Mouse (Mus musculus) kidney, adult 2 months (tissue): ENCODE measurements at regions not wholly inside any gene's neighbourhood (a gene's known extent, or its start where the extent isn't known, plus 50 kb on each side); places are given as distances from the start of the nearest gene placed in this dataset.

ENCODE experiments used
- DNase-seq: peaks from one replicate; pipeline ENCODE4 v3.0.0; 2021
- H3K27ac ChIP-seq: fragments of 200-500 bp; 2 replicates; pipeline ENCODE4 v1.5.1; 2012; ENCODE audit warnings: low read depth, low read length, control low read depth, inconsistent platforms; ENCODE audit not compliant: insufficient read depth
- H3K27me3 ChIP-seq: fragments of 200-500 bp; replicated peaks from 2 replicates; pipeline ENCODE4 v1.6.1; 2012; ENCODE audit warnings: mild to moderate bottlenecking, moderate library complexity, low read length, inconsistent platforms; ENCODE audit not compliant: control insufficient read depth, insufficient read depth
- H3K36me3 ChIP-seq: fragments of 200-500 bp; 2 replicates; pipeline ENCODE4 v1.6.1; 2012; ENCODE audit warnings: mild to moderate bottlenecking, moderate library complexity, low read length, inconsistent platforms; ENCODE audit not compliant: control insufficient read depth, insufficient read depth
- H3K4me1 ChIP-seq: fragments of 200-500 bp; 2 replicates; pipeline ENCODE4 v1.6.1; 2011; ENCODE audit warnings: low read length; ENCODE audit not compliant: control insufficient read depth, insufficient read depth
- H3K4me3 ChIP-seq: fragments of 200-500 bp; 2 replicates; pipeline ENCODE4 v1.5.1; 2011; ENCODE audit warnings: mild to moderate bottlenecking, low read depth, low read length, control low read depth; ENCODE audit not compliant: insufficient read depth
- CTCF ChIP-seq: fragments of 200-500 bp; conservative IDR thresholded peaks from 2 replicates; pipeline ENCODE4 v1.5.1; 2011; ENCODE audit warnings: low read depth, mild to moderate bottlenecking, control low read depth, low read length, moderate library complexity, mixed read lengths; ENCODE audit not compliant: insufficient read depth, insufficient read length
- POLR2A ChIP-seq: fragments of 200-500 bp; IDR thresholded peaks from one replicate; pipeline ENCODE4 v1.6.1; 2011; ENCODE audit warnings: low read depth, low read length, control low read depth
- WGBS: fragments of 180-500 bp; shearing (Covaris S2); methylation state at CpG from one replicate; pipeline ENCODE4 v1.1.7; 2018; 5-methylcytosine and 5-hydroxymethylcytosine counted together

DNA sequence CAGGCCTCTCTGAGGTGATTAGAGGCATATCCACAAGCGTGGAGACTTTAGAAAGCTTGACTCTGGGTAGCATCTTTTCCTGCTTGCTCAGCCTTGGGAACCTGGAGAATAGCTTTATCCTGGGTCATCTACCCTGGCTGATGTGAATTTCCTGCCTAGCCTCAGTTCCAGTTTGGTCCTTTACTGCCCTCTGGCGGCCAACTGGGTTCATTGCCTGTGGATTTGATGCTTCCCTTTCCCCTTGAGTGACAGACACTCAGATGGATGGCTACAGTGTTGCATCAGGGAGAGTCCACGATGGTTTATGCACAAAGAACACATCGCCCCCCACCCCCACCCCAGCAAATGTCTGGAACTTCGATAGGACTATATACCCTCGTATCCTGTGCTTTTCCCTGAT is 364.1 kb upstream of the Trpc7 start:
- H3K4me3 ChIP-seq: no peak overlapping the region
- 6% methylated on average over 6 of the region's 6 CpGs for WGBS
- TF ChIP-seq POLR2A (no peak), CTCF (peak; percentile 95)
- no peaks in the 10 kb centered on the region for H3K27me3 ChIP-seq
- DNase-seq: peak; percentile 68
- H3K36me3 ChIP-seq: no peaks in the 10 kb centered on the region
- H3K4me1 ChIP-seq: no peaks in the 10 kb centered on the region
- no peak overlapping the region for H3K27ac ChIP-seq

DNA sequence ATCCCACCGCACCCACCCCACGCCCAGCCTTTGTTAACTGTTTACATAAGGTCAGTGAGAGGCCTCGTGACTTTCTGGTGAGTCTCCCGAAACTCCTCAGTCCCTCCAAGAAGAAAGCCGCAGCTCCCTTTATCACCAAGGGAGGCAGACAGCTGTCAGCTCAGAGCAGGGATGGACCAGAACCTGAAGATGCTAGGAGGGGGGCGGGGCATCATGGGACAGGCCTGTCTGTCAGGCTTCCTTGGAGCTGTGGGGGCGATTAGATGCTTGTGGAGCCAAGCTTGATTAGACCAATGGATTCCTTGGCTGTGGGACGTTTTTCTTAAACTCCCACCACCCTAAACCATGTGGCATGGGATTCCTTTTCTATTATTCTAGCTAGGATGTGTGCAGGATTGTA is 363.7 kb upstream of the Trpc7 start:
- no peaks in the 10 kb centered on the region for H3K27me3 ChIP-seq
- no peak overlapping the region for H3K27ac ChIP-seq
- DNase-seq: no peak
- H3K4me1 ChIP-seq: no peaks in the 10 kb centered on the region
- 75% methylated on average over 8 of the region's 8 CpGs for WGBS
- TF ChIP-seq CTCF (no peak), POLR2A (no peak)
- H3K4me3 ChIP-seq: no peak overlapping the region
- H3K36me3 ChIP-seq: no peaks in the 10 kb centered on the region

DNA sequence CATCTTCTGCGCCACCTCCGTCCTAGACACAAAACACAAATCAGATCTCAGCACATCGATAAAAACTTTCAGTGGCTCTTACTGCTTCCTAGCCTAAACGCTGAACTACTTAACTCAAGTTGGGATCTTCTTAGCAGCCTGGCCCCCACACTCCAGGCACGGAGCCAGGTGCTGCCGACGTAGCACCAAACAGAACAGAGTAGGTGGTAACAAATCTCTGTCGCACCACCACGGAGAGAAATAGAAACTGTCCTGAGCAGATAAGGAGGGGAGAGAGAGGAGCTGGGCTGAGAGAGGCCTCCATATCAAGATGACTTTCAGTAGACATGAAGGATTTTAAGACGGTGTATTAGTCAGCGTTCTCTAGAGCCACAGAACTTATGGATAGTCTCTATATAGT is 360.1 kb upstream of the Trpc7 start:
- 92% methylated on average over 11 of the region's 11 CpGs for WGBS
- H3K27me3 ChIP-seq: no peaks in the 10 kb centered on the region
- DNase-seq: no peak

DNA sequence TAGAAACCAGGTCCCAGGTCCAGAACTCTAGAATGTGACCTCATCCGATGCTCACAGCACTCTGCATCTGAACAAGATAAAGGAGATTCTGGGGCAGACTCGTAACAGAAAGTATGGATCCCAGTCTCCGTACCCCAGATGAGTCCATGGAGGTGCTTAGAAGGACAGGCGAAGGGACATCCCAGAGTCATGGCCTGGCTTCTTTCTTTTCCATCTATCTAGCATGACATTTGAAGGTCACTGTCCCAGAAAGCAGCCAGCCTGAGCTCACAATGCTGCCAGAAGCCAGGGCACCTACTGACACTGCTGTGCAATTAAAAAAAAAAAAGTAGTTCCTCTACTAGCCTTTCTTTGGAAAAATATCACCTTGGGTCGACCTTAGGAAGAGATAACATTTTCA is 354.1 kb upstream of the Trpc7 start:
- TF ChIP-seq POLR2A (no peak), CTCF (no peak)
- DNase-seq: no peak
- H3K27me3 ChIP-seq: no peaks in the 10 kb centered on the region
- H3K4me1 ChIP-seq: no peaks in the 10 kb centered on the region
- no peaks in the 10 kb centered on the region for H3K36me3 ChIP-seq
- no peak overlapping the region for H3K4me3 ChIP-seq
- WGBS: 85% methylated on average over 5 of the region's 5 CpGs
- no peak overlapping the region for H3K27ac ChIP-seq

More for the DNA sequence above, 360.1 kb upstream of the Trpc7 start:
- H3K27ac ChIP-seq: no peak overlapping the region
- TF ChIP-seq POLR2A (no peak), CTCF (no peak)
- H3K36me3 ChIP-seq: no peaks in the 10 kb centered on the region
- no peak overlapping the region for H3K4me3 ChIP-seq
- H3K4me1 ChIP-seq: no peaks in the 10 kb centered on the region

DNA sequence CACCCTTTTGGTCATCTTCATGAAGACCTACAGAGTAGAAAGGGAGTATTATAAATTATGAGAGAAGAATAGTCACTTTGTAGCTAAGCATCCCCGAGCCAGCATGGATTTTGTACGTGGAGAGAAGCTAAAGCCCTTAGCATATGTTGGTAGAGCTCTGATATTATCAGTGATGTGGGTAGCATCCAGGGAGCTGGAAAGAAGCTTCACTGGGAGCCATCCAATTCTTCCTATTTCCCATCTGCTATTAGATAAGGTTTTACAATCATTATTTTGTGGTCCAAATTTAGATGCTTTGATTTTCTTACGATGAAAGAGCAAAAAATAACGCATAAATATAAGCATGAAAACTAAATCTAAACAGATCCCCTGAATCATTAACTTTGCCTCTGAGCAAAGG is 353.6 kb upstream of the Trpc7 start:
- Histone ChIP-seq H3K36me3 (no peaks in the 10 kb centered on the region), H3K27me3 (no peaks in the 10 kb centered on the region), H3K4me1 (no peaks in the 10 kb centered on the region), H3K27ac (no peak overlapping the region), H3K4me3 (no peak overlapping the region)
- TF ChIP-seq POLR2A (no peak), CTCF (no peak)
- 85% methylated on average over 4 of the region's 4 CpGs for WGBS
- DNase-seq: no peak

DNA sequence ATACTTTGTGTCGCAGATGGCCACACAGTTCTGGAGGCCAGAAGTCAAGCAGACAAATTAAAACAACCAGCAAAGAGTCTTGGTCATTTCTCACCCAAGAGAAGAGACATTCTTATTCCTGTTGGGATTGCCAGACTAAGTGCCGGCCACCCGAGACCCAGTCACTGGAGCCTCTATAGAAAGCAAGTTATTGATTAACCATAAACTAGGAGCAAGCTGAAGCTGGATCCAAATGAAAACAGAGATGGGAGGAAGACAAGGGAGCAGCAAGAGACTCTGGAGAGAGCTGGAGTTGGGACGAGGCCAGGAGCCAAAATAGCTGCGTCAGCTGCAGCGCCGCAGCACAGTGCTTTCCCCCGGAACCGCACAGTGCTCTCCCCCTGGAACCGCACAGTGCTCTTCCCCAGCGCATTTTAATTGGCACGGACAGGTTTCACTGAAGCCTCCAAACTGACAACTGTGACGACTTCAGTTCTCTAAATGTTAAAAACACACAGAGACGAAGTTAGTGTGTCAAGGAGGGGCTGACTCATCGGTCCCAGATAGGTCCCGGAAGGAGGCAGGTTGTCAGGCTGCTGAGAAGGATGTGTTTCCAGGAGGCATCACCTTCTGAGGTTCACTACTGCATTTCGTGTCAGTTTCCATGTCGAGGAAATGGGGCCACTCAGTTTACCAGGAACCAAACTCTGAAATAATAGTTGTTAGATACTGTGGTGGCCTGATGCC is 350.6 kb upstream of the Trpc7 start:
- no peak for TF ChIP-seq POLR2A
- TF ChIP-seq CTCF: no peak
- H3K4me1 ChIP-seq: no peaks in the 10 kb centered on the region
- peak; percentile 41 for DNase-seq
- WGBS: 27% methylated on average over 18 of the region's 18 CpGs
- H3K27ac ChIP-seq: no peak overlapping the region
- no peaks in the 10 kb centered on the region for H3K36me3 ChIP-seq
- no peak overlapping the region for H3K4me3 ChIP-seq
- no peaks in the 10 kb centered on the region for H3K27me3 ChIP-seq

DNA sequence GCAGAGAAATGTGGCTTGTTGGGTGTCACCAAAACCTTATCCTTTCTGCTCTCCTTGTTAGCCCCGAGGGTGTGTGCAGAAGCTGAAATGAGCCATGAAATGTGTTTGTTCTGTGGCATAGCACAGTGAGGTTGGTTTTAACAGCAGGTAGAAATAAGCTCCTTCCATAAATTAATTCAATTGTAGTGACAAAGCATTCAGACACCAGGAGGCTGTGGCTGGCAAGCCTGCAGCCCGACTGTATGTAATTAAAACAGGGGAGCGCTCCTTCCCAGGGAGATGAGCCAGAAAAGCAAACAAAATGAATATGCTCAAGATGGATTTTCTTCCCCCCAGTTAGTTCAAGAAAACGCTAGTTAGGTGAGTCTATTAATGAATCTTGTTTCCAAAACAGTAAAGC is 341.1 kb upstream of the Trpc7 start:
- no peaks in the 10 kb centered on the region for H3K4me1 ChIP-seq
- no peaks in the 10 kb centered on the region for H3K27me3 ChIP-seq
- H3K27ac ChIP-seq: no peak overlapping the region
- DNase-seq: no peak
- no peaks in the 10 kb centered on the region for H3K36me3 ChIP-seq
- TF ChIP-seq POLR2A (no peak), CTCF (no peak)
- WGBS: 22% methylated on average over 4 of the region's 4 CpGs
- no peak overlapping the region for H3K4me3 ChIP-seq

DNA sequence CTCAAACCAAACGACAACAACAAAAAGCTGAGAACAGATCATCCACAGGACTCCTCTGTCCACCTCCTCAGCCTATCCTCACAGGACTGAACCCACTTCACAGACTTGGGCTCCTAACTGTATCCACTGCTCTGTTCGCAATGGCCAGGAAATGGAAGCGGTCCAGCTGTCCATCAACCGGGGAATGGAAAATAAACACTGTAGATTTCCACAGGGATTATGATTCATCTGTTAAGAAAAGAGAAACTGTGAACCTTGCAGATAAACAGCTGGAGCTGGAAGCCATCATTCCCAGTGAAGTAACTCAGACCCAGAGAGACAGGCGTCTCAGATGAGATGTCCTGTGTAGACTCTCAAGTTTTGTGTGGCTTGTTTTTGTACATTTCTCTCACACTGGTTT is 340.4 kb upstream of the Trpc7 start:
- WGBS: 67% methylated on average over 5 of the region's 5 CpGs
- TF ChIP-seq CTCF (no peak), POLR2A (no peak)
- no peak for DNase-seq

More for the DNA sequence above, 340.4 kb upstream of the Trpc7 start:
- H3K4me1 ChIP-seq: no peaks in the 10 kb centered on the region
- H3K27ac ChIP-seq: no peak overlapping the region
- H3K36me3 ChIP-seq: no peaks in the 10 kb centered on the region
- H3K27me3 ChIP-seq: no peaks in the 10 kb centered on the region
- H3K4me3 ChIP-seq: no peak overlapping the region
